Mouse (Mus musculus): ENCODE data around the gene Sh3bgrl. TPM values are rescaled to one million over a fixed set of nuclear protein-coding genes. Genes with fewer than 3 reads are reported as not detected.
"Not testable (repeated sequence)": the region's sequence is repeated elsewhere in the genome, so short reads cannot be mapped to it uniquely, and the experiment has no call there.

Sh3bgrl gene
- total RNA-seq (2021): 100 to 1,000 TPM in 1 of 2 experiments, 10 to 100 TPM in 1; 99.8 to 158 TPM
- 2.5 and 3.1 TPM in 2 replicates for polyA plus RNA-seq (2012; rRNA removed)
- long read RNA-seq, transcript Sh3bgrl-201 (4 exons, 2,882 nt): major isoform, 84 of 120 reads
- long read RNA-seq, partial matches to known transcripts: 1 of 120 reads
- long read RNA-seq, other reads (novel, unspliced or antisense): 35 of 120 reads

- peak; percentile 86 for DNase-seq
Observed at GRCm38 (mm10) chrX:109095245-109096242, at the start of gene Sh3bgrl. TSS of gene Sh3bgrl (plus strand) at chrX:109095365.

GRCm38 (mm10) chrX:109047773-109048172 lies 47.4 kb upstream of the Sh3bgrl start:
- DNase-seq: no peak

GRCm38 (mm10) chrX:109071719-109072118 lies 23.4 kb upstream of the Sh3bgrl start:
- no peak for DNase-seq

DNA sequence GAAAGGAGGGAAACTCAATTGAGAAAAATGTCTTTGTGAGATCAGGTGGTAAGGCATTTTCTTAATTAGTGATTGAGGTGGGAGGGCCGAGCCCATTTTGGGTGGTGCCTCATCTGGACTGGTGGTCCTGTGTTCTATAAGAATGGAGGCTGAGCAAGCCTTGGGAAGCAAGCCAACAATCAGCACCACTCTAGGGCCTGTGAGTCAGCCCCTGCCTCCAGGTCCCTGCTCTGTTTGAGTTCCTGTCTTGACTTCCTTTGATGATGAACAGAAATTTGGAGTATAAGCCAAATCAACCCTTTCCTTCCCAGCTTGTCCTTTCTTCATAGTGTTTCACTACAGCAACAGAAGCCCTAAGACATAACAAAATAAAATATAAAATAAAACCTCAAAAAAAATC lies 19.4 kb upstream of the Sh3bgrl start:
- no peak for DNase-seq

DNA sequence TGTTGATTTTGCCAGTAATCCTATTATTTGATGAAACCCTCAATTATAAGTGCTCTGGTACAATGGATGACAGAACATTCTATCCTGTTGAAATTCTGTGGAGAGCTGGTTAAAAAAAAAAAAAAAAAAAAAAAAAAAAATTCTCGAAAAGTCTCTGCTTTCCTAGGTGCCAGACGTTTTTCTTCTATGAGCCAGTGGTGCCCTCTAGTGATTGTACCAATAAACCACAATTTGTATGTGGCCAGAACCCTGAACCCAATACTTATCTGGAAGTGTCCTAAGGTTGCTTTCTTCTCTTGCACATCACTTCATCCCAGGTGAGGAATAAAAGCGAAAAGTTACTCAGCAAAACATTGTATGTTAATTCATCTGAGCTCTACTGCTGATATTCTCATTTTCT lies 18.8 kb upstream of the Sh3bgrl start:
- peak; percentile 10 for DNase-seq

GRCm38 (mm10) chrX:109079354-109079753 lies 15.8 kb upstream of the Sh3bgrl start:
- DNase-seq: not testable (repeated sequence)

DNA sequence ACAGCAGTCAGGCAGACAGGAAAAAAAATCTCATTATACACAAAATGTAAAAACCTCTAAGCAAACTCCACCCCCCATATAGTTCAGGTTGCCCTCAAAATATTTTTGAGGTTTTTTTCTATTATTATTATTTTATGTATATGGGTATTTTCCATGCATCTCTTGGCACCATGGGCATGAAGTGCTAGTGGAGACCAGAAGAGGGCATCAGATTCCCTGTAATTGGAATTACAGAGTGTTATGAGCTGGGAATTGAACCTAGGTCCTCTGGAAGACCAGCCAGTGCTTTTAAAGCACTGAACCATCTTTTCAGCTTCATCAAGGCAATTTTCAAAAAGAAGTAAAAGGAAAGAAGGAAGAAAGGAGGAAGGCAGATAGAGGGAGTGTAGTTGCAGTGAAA lies 8.1 kb upstream of the Sh3bgrl start:
- DNase-seq: no peak

DNA sequence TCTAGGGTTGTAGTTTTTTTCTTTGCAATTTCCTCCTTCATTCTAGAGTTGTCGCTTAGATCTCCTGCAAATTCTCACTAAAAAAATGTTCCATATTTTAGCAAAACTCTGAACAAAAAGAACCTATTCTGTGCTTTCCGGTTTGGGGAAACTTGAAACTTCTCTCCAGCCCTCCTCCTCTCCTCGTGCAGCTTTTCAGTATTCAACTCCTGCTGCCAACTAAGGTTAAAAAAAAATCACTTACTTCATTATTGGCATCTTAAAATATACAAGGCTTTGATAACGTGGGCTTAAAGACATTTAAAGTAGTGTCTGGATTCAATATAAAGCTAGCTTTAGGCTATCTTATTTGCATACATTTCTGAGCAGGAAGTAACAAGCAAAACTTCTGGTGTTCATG lies 365 bp upstream of the Sh3bgrl start:
- DNase-seq: no peak

DNA sequence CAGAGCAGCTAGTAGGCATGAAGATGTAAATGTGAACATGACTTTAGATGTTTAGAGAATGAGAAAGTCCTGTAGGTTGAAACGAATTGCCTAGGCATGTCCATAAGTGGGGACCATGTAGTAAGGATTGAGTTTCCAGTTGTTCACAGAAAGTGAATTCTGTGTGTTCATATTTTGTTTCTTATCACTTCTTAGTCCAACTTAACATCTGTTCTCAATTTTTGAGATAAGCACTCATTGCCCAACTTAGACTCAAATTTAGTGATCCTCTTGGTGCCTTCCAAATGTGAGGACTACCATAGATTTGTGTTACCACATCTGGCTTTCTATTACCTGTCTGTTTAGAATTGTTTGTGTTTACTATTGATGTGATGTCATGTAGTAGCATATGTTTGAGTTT lies 3.3 kb downstream of the Sh3bgrl start:
- no peak for DNase-seq

DNA sequence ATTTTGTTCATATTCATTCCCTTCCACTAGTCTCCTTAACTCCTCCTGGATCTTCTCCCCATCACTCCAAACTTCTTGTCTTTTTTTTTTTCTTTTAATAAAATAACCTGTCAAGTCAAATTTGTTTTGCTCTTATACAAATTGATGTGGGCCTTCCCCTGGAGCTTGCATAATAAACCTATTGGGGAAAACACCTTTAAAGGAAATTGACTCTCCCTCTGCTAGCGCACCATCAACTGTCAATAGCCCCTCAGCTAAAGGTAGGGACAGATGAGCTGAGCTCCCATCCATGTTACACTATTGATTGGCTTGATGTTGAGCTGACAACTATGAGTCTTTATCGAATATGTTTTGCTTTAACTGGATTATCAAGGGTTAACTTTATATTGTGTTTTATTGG lies 5.3 kb downstream of the Sh3bgrl start:
- no peak for DNase-seq

DNA sequence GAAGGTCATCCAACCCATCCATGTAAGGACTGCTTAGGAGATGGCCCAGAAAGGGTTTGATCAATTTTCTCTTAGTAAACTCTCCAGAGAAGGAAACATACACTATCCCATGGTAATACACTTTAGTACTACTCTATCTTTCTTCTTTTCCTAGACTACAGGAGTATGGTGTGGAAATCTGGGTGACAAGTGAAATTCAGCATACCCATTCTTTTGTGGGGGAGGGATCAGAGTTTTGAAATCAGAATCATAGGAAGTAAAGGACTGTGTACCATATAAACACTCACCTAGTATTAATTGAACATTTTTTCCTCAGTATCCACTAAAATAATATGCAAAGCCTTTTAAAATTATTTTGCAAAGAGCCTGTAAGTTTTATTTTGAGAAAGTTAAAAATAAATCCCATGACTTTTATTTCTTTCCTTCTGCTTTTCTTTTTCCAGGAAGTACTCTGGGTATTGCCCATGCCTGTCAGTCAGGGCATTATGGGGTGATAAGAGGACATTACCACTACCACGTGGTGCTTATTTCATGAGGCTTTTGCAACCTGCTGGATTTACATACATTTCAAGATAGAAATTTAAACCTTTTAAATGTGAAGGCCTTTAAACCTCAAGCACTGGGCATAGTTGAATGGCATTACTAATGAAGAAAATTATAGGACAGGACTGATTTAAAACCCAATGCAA lies 13.1 kb downstream of the Sh3bgrl start:
- DNase-seq: no peak

GRCm38 (mm10) chrX:109112885-109113284 lies 17.7 kb downstream of the Sh3bgrl start:
- no peak for DNase-seq

DNA sequence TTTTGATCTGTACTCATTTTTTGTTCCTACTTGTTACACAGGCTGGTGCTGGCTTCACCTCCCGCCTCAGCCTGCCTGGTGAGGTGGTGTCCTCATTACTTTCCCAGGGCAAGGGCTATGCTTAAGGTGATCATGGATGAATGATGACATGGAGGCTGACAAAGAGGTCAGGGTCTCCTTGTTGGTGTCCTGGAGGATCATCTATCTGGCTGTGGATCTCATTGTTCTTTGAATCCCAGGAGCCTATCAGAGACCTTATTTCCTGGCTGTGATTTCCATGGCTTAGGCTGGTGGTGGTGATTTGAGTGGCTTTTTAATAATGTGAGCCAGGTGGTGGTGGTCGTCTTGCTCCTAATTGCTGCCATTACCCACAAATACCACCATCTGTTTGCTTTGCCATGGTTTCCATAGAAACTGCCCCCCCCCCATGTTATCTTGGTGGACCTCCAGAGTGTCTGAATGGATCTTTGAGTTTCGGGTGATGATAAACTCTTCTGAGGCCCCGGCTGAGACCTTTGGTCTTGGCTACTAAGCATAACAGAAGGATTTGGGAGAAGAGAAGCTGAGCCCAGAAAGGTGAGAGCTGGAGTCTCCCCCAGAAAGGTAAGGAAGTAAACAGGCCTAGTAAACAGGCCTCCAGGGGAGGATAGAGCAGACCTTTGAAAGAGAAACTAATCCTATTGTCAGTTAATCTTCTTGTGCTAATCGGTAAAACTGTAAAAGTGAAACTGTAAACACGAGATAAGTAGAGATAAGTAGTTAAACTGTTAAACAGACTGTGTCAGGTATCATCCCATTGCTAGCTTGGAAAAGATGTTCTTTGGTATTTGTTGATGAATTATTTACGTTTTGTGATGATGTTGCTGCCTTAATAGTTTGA lies 18.5 kb downstream of the Sh3bgrl start:
- no peak for DNase-seq

- DNase-seq: peak; percentile 17
Observed at GRCm38 (mm10) chrX:109119829-109120826, 25.0 kb downstream of the Sh3bgrl start.

DNA sequence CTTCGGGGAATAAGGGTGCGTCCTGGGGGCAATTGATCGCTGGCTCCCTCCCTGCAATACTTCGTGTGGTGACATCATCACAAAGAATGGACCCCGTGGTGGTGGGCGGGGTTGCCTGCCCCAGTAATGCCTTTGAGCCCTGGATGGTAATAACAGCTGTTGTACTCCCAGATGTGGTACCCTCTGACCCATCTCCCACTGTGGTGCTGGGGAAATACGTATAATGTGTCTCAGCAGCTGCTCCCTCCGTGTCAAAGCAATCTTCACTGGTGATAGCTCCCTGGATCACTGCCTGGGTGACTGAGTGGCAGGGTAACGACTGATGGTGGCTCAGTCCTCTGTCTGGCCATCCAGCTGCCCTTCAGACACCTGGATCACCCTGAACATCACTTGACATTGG lies 26.0 kb downstream of the Sh3bgrl start:
- no peak for DNase-seq

DNA sequence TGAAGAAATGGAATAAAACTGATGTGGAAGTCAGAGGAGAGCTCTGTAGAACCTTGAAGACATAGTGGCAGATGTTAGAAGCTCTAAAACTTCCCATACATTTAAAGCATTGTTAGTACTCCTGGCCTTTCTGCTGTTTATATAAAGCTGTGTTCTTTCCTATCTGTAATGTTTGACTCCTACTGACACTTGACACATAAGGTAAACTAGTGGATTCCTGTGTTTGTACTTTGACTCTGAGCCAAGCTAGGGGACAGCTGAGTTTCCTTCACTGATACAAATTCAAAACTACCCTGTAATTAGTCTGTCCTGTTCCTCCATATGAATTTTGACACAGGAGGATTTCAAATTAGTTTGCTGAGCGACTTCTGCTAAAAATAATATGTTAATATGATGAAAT lies 27.5 kb downstream of the Sh3bgrl start:
- no peak for DNase-seq

GRCm38 (mm10) chrX:109123762-109124161 lies 28.6 kb downstream of the Sh3bgrl start:
- no peak for DNase-seq

DNA sequence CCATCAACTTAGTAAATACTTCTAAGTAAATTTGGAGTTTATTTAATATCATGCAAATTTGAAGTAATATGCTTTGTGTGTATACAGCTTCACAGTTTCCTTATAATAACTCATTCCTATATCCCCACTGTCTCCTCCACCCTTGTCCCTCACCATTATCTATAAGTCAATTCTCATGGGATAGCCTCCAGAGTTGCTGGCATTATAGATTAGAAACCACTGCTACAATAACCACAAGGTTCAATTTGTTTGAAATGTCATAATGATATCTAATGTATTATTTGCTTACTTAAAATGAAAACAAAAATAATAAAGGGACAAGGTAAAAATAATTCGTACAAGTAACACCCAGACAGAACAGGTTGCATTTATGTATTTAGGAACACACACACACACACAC lies 31.7 kb downstream of the Sh3bgrl start:
- no peak for DNase-seq

DNA sequence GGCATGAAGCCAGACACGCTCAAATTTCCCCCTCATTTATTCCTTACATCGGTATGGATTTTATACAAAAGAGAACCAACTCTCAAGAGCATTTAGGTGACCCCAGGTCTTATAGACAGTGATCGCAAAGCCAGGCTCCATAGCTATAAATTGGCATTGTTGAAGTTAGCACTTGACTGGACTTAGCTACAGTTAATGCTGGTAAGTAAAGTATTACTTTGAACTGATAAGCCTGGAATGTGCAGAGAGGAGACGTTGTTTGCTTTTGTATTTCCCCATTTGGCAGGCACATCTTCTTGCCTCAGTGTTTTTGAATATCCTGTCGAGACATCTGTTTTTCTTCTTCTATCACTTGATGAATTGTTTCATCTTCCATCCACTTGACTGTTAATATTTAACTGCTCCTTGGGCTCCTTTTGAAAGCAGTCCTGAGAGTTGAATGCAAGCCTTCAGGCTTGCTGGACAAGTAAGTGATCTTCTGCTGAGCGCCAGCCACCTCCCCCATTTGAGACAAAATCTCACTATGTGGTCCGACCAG lies 32.5 kb downstream of the Sh3bgrl start:
- DNase-seq: no peak

DNA sequence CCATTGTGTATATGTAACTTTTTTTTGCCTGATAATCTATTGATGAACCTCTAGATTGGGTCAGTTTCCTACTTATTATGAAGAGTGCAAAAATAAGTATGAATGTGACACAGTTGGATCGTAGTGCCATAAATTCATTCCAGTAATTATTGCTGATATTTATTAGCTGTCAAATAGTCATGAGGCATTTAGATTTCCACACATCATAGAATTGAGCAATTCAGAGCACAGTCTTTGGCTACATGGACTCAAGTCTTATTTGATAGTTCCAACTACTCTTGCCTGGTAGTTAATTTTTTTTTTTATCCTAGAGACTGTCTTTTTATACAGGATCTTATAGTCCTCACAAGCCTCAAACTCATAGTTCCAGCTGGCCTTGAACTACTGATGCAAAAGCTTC lies 34.9 kb downstream of the Sh3bgrl start:
- DNase-seq: no peak

All from adrenal gland, adult 2 months (tissue).